Mouse (Mus musculus): Measurements from ENCODE around the gene Klhl22. TPM values are rescaled to one million over a fixed set of nuclear protein-coding genes. Genes with fewer than 3 reads are reported as not detected.
"Not testable (repeated sequence)": the region's sequence is repeated elsewhere in the genome, so short reads cannot be mapped to it uniquely, and the experiment has no call there.

The Klhl22 gene
- polyA plus RNA-seq, 1 experiment from 2014 or later, result 25.4 TPM

DNA sequence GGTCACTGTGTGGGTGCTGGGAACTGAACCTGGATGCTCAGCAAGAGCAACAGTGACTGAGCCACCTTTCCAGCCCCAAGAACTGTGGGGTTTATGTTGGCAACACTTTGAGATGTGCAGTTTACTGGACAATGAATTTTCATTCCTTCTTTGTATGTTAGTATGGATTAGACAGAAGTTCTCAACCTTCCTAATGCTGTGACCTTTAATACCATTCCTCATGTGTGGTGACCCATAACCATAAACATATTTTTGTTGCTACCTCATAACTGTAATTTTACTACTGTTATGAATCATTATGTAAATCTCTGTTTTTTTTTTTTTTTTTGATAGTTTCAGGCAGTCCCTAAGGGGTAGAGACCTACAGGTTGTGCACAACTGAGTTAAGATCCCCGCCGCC, 25.8 kb upstream of the Klhl22 start:
- H3K27ac ChIP-seq (ENCODE audit: low read length), result no peak overlapping the region
- DNase-seq (ENCODE audit: low spot score) (no peak), ATAC-seq (no peak)
- H3K36me3 ChIP-seq (ENCODE audit: insufficient read depth, low read length), result no peaks in the 10 kb centered on the region
- TF ChIP-seq EP300 (IDR thresholded peaks at IDR 0.05) (no peak), CTCF (IDR thresholded peaks at IDR 0.05) (no peak)
- WGBS, result 52% methylated on average over 2 of the region's 2 CpGs
- H3K27me3 ChIP-seq (replicated peaks; ENCODE audit: insufficient read depth, low read length), result no peaks in the 10 kb centered on the region
- H3K4me3 ChIP-seq (ENCODE audit: low read depth, low read length), result no peak overlapping the region
- H3K4me2 ChIP-seq (replicated peaks; ENCODE audit: low read depth, low read length), result peak overlapping the region; percentile 34; the same call in 1 of the 2 replicates
- no peak overlapping the region for H3K9ac ChIP-seq (replicated peaks; ENCODE audit: low read depth)
- H3K9me3 ChIP-seq (ENCODE audit: low read length), result no peaks in the 10 kb centered on the region
- H3K4me1 ChIP-seq (ENCODE audit: insufficient read depth, low read depth, low read length), result no peaks in the 10 kb centered on the region

DNA sequence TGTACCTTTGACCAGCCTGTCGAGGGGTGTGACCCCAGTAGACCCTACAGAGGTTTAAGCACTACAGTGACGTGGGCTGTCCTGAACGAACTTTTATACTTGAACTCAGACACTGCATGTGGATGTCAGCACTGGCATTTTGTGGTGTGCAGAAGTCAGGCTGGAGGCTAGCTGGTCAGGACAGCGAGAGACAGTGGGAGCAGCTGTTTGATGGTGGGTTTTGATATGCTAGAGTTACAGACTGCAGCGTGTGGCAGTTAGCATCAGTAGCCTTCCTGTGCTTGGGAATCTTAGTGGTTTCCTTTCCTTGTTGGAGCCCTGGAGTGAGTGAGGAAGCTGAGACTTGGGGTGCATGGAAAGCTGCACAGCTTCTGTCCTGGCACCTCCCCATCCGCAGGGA, 24.5 kb upstream of the Klhl22 start:
- H3K27ac ChIP-seq (ENCODE audit: low read length); H3K9me3 ChIP-seq (ENCODE audit: low read length); H3K36me3 ChIP-seq (ENCODE audit: insufficient read depth, low read length); H3K27me3 ChIP-seq (replicated peaks; ENCODE audit: insufficient read depth, low read length); ATAC-seq; H3K9ac ChIP-seq (replicated peaks; ENCODE audit: low read depth); H3K4me3 ChIP-seq (ENCODE audit: low read depth, low read length); H3K4me1 ChIP-seq (ENCODE audit: insufficient read depth, low read depth, low read length); DNase-seq (ENCODE audit: low spot score); H3K4me2 ChIP-seq (replicated peaks; ENCODE audit: low read depth, low read length): not testable (repeated sequence)
- 79% methylated on average over 6 of the region's 6 CpGs for WGBS

DNA sequence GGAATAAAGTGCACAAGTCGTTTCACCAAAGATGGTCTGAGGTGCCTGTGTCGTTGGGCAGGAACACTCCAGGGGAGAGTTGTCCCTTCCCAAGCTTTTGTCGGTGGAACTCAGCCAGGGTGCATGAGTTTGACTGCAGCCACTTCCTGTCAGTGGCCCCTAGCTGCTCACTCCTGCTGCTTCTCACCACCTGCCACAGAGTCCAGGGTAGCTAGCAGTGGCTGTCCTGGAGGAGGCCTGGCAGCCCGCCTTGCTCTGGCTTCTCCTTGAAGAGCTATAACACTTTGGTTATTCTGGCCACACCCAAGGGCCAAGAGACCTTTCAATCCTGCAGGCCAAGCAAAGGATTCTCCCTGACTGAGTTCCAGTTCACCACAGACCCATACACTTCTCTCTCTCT, 23.3 kb upstream of the Klhl22 start:
- DNase-seq (ENCODE audit: low spot score) (no peak), ATAC-seq (no peak)
- Histone ChIP-seq H3K27me3 (replicated peaks; ENCODE audit: insufficient read depth, low read length) (no peaks in the 10 kb centered on the region), H3K36me3 (ENCODE audit: insufficient read depth, low read length) (no peaks in the 10 kb centered on the region), H3K9me3 (ENCODE audit: low read length) (no peaks in the 10 kb centered on the region), H3K4me3 (ENCODE audit: low read depth, low read length) (no peak overlapping the region), H3K27ac (ENCODE audit: low read length) (no peak overlapping the region), H3K4me1 (ENCODE audit: insufficient read depth, low read depth, low read length) (no peaks in the 10 kb centered on the region), H3K4me2 (replicated peaks; ENCODE audit: low read depth, low read length) (no peak overlapping the region), H3K9ac (replicated peaks; ENCODE audit: low read depth) (no peak overlapping the region)
- TF ChIP-seq CTCF (IDR thresholded peaks at IDR 0.05) (no peak), EP300 (IDR thresholded peaks at IDR 0.05) (no peak)
- WGBS, result 18% methylated on average over 4 of the region's 4 CpGs

DNA sequence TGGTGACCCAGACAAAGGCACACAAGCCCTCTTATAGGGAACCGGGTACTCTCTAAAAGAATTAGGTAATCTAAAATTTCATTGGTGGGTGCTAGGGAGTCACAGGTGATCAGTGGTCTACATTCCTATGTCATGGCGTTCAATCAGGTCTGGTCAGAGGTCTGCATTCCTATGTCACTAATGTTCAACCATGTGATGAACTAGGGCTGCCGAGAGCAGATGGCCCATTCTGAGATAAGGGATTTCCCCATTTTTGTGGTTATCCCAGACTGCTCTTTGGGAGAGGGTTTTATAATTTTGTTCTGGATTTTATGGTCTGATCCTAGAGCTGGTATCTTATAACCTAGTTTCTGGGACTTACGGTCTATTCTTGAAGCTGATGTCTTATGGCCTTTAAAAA, 19.3 kb upstream of the Klhl22 start:
- Histone ChIP-seq H3K27ac (ENCODE audit: low read length) (no peak overlapping the region), H3K4me3 (ENCODE audit: low read depth, low read length) (no peak overlapping the region), H3K4me2 (replicated peaks; ENCODE audit: low read depth, low read length) (no peak overlapping the region), H3K36me3 (ENCODE audit: insufficient read depth, low read length) (no peaks in the 10 kb centered on the region), H3K9me3 (ENCODE audit: low read length) (no peaks in the 10 kb centered on the region), H3K4me1 (ENCODE audit: insufficient read depth, low read depth, low read length) (peaks cover 3% of the 10 kb centered on the region; the same call in 1 of the 2 replicates), H3K27me3 (replicated peaks; ENCODE audit: insufficient read depth, low read length) (no peaks in the 10 kb centered on the region), H3K9ac (replicated peaks; ENCODE audit: low read depth) (no peak overlapping the region)
- no peak for DNase-seq (ENCODE audit: low spot score)
- WGBS, result 59% methylated on average over 4 of the region's 4 CpGs
- ATAC-seq, result no peak
- TF ChIP-seq CTCF (IDR thresholded peaks at IDR 0.05) (no peak), EP300 (IDR thresholded peaks at IDR 0.05) (no peak)

DNA sequence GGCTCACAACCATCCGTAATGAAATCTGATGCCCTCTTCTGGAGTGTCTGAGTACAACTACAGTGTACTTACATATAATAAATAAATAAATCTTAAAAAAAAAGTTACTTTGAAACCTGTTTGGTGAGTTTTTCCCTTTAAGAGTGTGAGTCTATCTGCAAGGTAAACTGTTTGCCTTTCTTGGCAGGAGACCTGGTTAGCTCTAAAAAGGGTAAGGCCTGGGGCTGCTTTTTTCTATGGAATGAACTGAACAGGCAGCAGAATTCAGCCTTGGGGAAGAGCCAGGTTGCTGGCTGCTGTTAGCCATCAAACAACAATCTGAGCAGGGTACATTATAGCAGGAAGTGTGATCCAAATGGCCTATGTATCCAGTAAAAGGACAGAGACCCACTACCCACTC, 16.6 kb upstream of the Klhl22 start:
- Histone ChIP-seq H3K4me1 (ENCODE audit: insufficient read depth, low read depth, low read length) (peaks cover 3% of the 10 kb centered on the region; the same call in 1 of the 2 replicates), H3K36me3 (ENCODE audit: insufficient read depth, low read length) (no peaks in the 10 kb centered on the region), H3K9ac (replicated peaks; ENCODE audit: low read depth) (no peak overlapping the region), H3K4me2 (replicated peaks; ENCODE audit: low read depth, low read length) (no peak overlapping the region), H3K27me3 (replicated peaks; ENCODE audit: insufficient read depth, low read length) (no peaks in the 10 kb centered on the region), H3K9me3 (ENCODE audit: low read length) (no peaks in the 10 kb centered on the region), H3K4me3 (ENCODE audit: low read depth, low read length) (no peak overlapping the region), H3K27ac (ENCODE audit: low read length) (0 out of 2 replicates have a peak overlapping the region, but pooled peaks have one; percentile 49)
- ATAC-seq (peak; percentile 87), DNase-seq (ENCODE audit: low spot score) (peak; percentile 87)
- WGBS, result 68% methylated on average over 1 of the region's 1 CpGs
- TF ChIP-seq CTCF (IDR thresholded peaks at IDR 0.05), result no peak
- no peak for TF ChIP-seq EP300 (IDR thresholded peaks at IDR 0.05)

DNA sequence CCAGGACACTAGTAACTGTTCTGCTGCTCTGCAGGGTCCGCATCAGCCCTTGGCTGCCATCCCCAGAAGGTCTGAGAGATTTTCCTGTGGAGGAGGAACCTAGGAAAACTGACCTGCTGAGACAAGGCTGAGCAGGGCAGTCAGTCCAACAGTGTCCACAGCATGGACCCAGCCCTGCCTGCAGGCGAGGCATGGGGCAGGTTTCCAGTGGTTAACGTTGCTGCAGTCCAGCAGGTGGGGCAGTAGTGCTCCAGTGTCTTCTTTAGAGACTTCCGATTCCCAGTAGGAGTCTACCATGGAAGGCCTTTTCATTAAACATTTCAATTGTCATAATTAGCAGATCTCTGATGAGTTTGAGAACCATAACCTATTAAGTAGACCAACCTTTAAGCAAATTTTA, 16.1 kb upstream of the Klhl22 start:
- Histone ChIP-seq H3K4me3 (ENCODE audit: low read depth, low read length) (no peak overlapping the region), H3K4me1 (ENCODE audit: insufficient read depth, low read depth, low read length) (peaks cover 3% of the 10 kb centered on the region; the same call in 1 of the 2 replicates), H3K4me2 (replicated peaks; ENCODE audit: low read depth, low read length) (no peak overlapping the region), H3K27ac (ENCODE audit: low read length) (peak overlapping the region; percentile 49; the same call in 1 of the 2 replicates), H3K9ac (replicated peaks; ENCODE audit: low read depth) (no peak overlapping the region), H3K36me3 (ENCODE audit: insufficient read depth, low read length) (no peaks in the 10 kb centered on the region), H3K9me3 (ENCODE audit: low read length) (no peaks in the 10 kb centered on the region), H3K27me3 (replicated peaks; ENCODE audit: insufficient read depth, low read length) (no peaks in the 10 kb centered on the region)
- peak; percentile 27 for DNase-seq (ENCODE audit: low spot score)
- ATAC-seq, result peak; percentile 82
- TF ChIP-seq CTCF (IDR thresholded peaks at IDR 0.05) (peak; percentile 60), EP300 (IDR thresholded peaks at IDR 0.05) (no peak)
- WGBS, result 30% methylated on average over 4 of the region's 4 CpGs

DNA sequence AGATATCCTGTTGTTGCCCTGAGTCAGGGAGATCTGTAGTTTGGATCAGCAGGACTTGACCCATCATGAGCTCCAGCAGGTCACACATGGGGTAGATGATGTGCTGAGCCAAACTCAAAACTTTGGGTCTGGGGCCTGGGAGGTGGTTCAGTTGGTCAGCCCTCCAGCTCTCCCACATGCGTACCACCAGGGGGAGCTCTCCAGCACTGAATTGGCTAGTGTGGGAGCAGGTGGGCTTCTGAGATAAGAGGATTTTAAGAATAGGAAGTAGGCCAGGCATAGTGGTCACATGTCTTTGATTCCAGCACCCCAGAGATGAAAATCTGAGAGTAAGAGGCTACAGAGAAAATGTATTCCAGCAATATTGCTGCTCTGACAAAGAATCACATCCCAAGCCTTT, 14.9 kb upstream of the Klhl22 start:
- H3K4me2 ChIP-seq (replicated peaks; ENCODE audit: low read depth, low read length), result no peak overlapping the region
- no peak overlapping the region for H3K4me3 ChIP-seq (ENCODE audit: low read depth, low read length)
- no peak overlapping the region for H3K9ac ChIP-seq (replicated peaks; ENCODE audit: low read depth)
- TF ChIP-seq EP300 (IDR thresholded peaks at IDR 0.05), result no peak
- TF ChIP-seq CTCF (IDR thresholded peaks at IDR 0.05), result peak; percentile 78
- no peaks in the 10 kb centered on the region for H3K36me3 ChIP-seq (ENCODE audit: insufficient read depth, low read length)
- DNase-seq (ENCODE audit: low spot score) (peak; percentile 18), ATAC-seq (no peak)
- peaks cover 3% of the 10 kb centered on the region; the same call in 1 of the 2 replicates for H3K4me1 ChIP-seq (ENCODE audit: insufficient read depth, low read depth, low read length)
- no peaks in the 10 kb centered on the region for H3K27me3 ChIP-seq (replicated peaks; ENCODE audit: insufficient read depth, low read length)
- no peaks in the 10 kb centered on the region for H3K9me3 ChIP-seq (ENCODE audit: low read length)
- WGBS, result 13% methylated on average over 1 of the region's 1 CpGs
- no peak overlapping the region for H3K27ac ChIP-seq (ENCODE audit: low read length)

Data from lung, postnatal 0 days (tissue).